Mouse (Mus musculus) stomach, embryonic 14.5 days (tissue): ENCODE results near the gene Pde4c. TPM values are rescaled to one million over a fixed set of nuclear protein-coding genes. Genes with fewer than 3 reads are reported as not detected.

Experiments
- ATAC-seq: fragments of 200-750 bp; cut with Nextera tagmentation; 2 replicates; pipeline ENCODE4 v1.8.0; 2017; ENCODE audit warnings: low read depth, moderate TSS enrichment; ENCODE audit not compliant: insufficient number of reproducible peaks, insufficient read depth, low FRiP score
- H3K27ac ChIP-seq: fragments of 300-500 bp; sonication (generic); 2 replicates; pipeline ENCODE4 v1.5.1; 2014; ENCODE audit warnings: mild to moderate bottlenecking, low read length, moderate library complexity, mixed read lengths
- H3K27me3 ChIP-seq: fragments of 300-500 bp; sonication (generic); 2 replicates; pipeline ENCODE4 v1.6.1; 2014; ENCODE audit warnings: low read length, control low read depth, mixed read lengths; ENCODE audit not compliant: control insufficient read depth, insufficient read depth
- H3K36me3 ChIP-seq: fragments of 300-500 bp; sonication (generic); 2 replicates; pipeline ENCODE4 v1.6.1; 2014; ENCODE audit warnings: mild to moderate bottlenecking, control low read depth, low read length, moderate library complexity, mixed read lengths; ENCODE audit not compliant: control insufficient read depth, insufficient read depth
- H3K4me1 ChIP-seq: fragments of 300-500 bp; sonication (generic); 2 replicates; pipeline ENCODE4 v1.6.1; 2014; ENCODE audit warnings: low read length, control low read depth, mixed read lengths; ENCODE audit not compliant: control insufficient read depth, insufficient read depth
- H3K4me2 ChIP-seq: fragments of 300-500 bp; sonication (generic); replicated peaks from 2 replicates; pipeline ENCODE4 v1.6.1; 2014; ENCODE audit warnings: low read depth, low read length, control low read depth
- H3K4me3 ChIP-seq: fragments of 300-500 bp; sonication (generic); 2 replicates; pipeline ENCODE4 v1.5.1; 2014; ENCODE audit warnings: low read depth, low read length, control low read depth
- H3K9ac ChIP-seq: fragments of 300-500 bp; sonication (generic); replicated peaks from 2 replicates; pipeline ENCODE4 v1.6.1; 2014; ENCODE audit warnings: low read depth, mild to moderate bottlenecking, control low read depth, low read length, moderate library complexity, mixed read lengths
- H3K9me3 ChIP-seq: fragments of 300-500 bp; sonication (generic); 2 replicates; pipeline ENCODE4 v1.6.1; 2016; ENCODE audit warnings: low read depth, low read length, control low read depth; ENCODE audit not compliant: control insufficient read depth
- WGBS: fragments of 180-500 bp; shearing (Covaris S2); extraction: QIAGEN DNeasy Blood & Tissue Kit; methylation state at CpG from one replicate; pipeline ENCODE4 v1.1.7; 2014; 5-methylcytosine and 5-hydroxymethylcytosine counted together
- polyA plus RNA-seq: library from polyadenylated mRNA; unstranded; fragments of >200 nt; fragmentation: Nextera tagmentation; extraction: Ambion mirVana; gene quantifications from 2 replicates; pipeline ENCODE4 v1.2.1, GENCODE M21; 2014

Gene Pde4c
- polyA plus RNA-seq, 1 experiment from 2014 or later, result 0.29 TPM

- Histone ChIP-seq H3K9me3 (no peaks in the 10 kb centered on the region), H3K27ac (no peak overlapping the region), H3K9ac (no peak overlapping the region), H3K4me1 (no peaks in the 10 kb centered on the region), H3K27me3 (peaks cover 9% of the 10 kb centered on the region), H3K4me3 (no peak overlapping the region), H3K4me2 (no peak overlapping the region), H3K36me3 (no peaks in the 10 kb centered on the region)
- WGBS, result 67% methylated on average over 5 of the region's 5 CpGs
- no peak for ATAC-seq
Measured at GRCm38 (mm10) chr8:70737705-70738104, 14.2 kb downstream of the Pde4c start.

- peaks cover 4% of the 10 kb centered on the region for H3K4me1 ChIP-seq
- no peak for ATAC-seq
- H3K27me3 ChIP-seq, result peaks cover 14% of the 10 kb centered on the region
- no peaks in the 10 kb centered on the region for H3K9me3 ChIP-seq
- no peak overlapping the region for H3K27ac ChIP-seq
- 60% methylated on average over 3 of the region's 3 CpGs for WGBS
- no peak overlapping the region for H3K9ac ChIP-seq
- H3K36me3 ChIP-seq, result no peaks in the 10 kb centered on the region
- H3K4me2 ChIP-seq, result no peak overlapping the region
- H3K4me3 ChIP-seq, result no peak overlapping the region
Measured at GRCm38 (mm10) chr8:70738211-70738610, 14.7 kb downstream of the Pde4c start.

GRCm38 (mm10) chr8:70741661-70742060 is 18.1 kb downstream of the Pde4c start:
- ATAC-seq, result no peak
- H3K9ac ChIP-seq, result no peak overlapping the region
- no peaks in the 10 kb centered on the region for H3K9me3 ChIP-seq
- H3K36me3 ChIP-seq, result no peaks in the 10 kb centered on the region
- no peak overlapping the region for H3K4me2 ChIP-seq
- no peak overlapping the region for H3K27ac ChIP-seq
- H3K27me3 ChIP-seq, result peaks cover 28% of the 10 kb centered on the region
- 48% methylated on average over 5 of the region's 5 CpGs for WGBS
- H3K4me1 ChIP-seq, result peaks cover 13% of the 10 kb centered on the region
- H3K4me3 ChIP-seq, result no peak overlapping the region

- no peaks in the 10 kb centered on the region for H3K36me3 ChIP-seq
- no peak overlapping the region for H3K4me2 ChIP-seq
- WGBS, result 44% methylated on average over 11 of the region's 11 CpGs
- no peak overlapping the region for H3K9ac ChIP-seq
- peaks cover 30% of the 10 kb centered on the region for H3K27me3 ChIP-seq
- H3K9me3 ChIP-seq, result no peaks in the 10 kb centered on the region
- peaks cover 13% of the 10 kb centered on the region for H3K4me1 ChIP-seq
- no peak for ATAC-seq
- H3K27ac ChIP-seq, result no peak overlapping the region
- H3K4me3 ChIP-seq, result no peak overlapping the region
Measured at GRCm38 (mm10) chr8:70742176-70742575, 18.7 kb downstream of the Pde4c start.

- H3K4me1 ChIP-seq, result peaks cover 13% of the 10 kb centered on the region
- no peak overlapping the region for H3K9ac ChIP-seq
- no peaks in the 10 kb centered on the region for H3K36me3 ChIP-seq
- peak overlapping the region; percentile 5; the same call in 1 of the 2 replicates for H3K4me3 ChIP-seq
- H3K4me2 ChIP-seq, result peak overlapping the region; percentile 46
- no peak overlapping the region for H3K27ac ChIP-seq
- ATAC-seq, result no peak
- WGBS, result 4% methylated on average over 38 of the region's 38 CpGs
- H3K27me3 ChIP-seq, result peaks cover 32% of the 10 kb centered on the region
- H3K9me3 ChIP-seq, result no peaks in the 10 kb centered on the region
Measured at GRCm38 (mm10) chr8:70742981-70743655, 19.6 kb downstream of the Pde4c start.

GRCm38 (mm10) chr8:70743656-70744590 is 20.4 kb downstream of the Pde4c start:
- Histone ChIP-seq H3K27me3 (peaks cover 32% of the 10 kb centered on the region), H3K4me2 (peak overlapping the region; percentile 46), H3K36me3 (no peaks in the 10 kb centered on the region), H3K4me3 (peak overlapping the region; percentile 23), H3K9me3 (no peaks in the 10 kb centered on the region), H3K9ac (no peak overlapping the region; the same call in 1 of the 2 replicates), H3K27ac (no peak overlapping the region), H3K4me1 (peaks cover 13% of the 10 kb centered on the region)
- WGBS, result 6% methylated on average over 48 of the region's 48 CpGs
- ATAC-seq, result no peak

GRCm38 (mm10) chr8:70744806-70745205 is 21.3 kb downstream of the Pde4c start:
- Histone ChIP-seq H3K4me3 (no peak overlapping the region), H3K9ac (no peak overlapping the region), H3K27me3 (peaks cover 32% of the 10 kb centered on the region), H3K36me3 (no peaks in the 10 kb centered on the region), H3K4me1 (peaks cover 13% of the 10 kb centered on the region), H3K27ac (no peak overlapping the region), H3K9me3 (no peaks in the 10 kb centered on the region), H3K4me2 (peak overlapping the region; percentile 46; the same call in 1 of the 2 replicates)
- ATAC-seq, result no peak
- WGBS, result 55% methylated on average over 11 of the region's 11 CpGs

- peaks cover 13% of the 10 kb centered on the region for H3K4me1 ChIP-seq
- no peak overlapping the region for H3K4me3 ChIP-seq
- peaks cover 32% of the 10 kb centered on the region for H3K27me3 ChIP-seq
- H3K4me2 ChIP-seq, result no peak overlapping the region
- 53% methylated on average over 19 of the region's 19 CpGs for WGBS
- H3K27ac ChIP-seq, result no peak overlapping the region
- H3K36me3 ChIP-seq, result no peaks in the 10 kb centered on the region
- no peak overlapping the region for H3K9ac ChIP-seq
- no peaks in the 10 kb centered on the region for H3K9me3 ChIP-seq
- no peak for ATAC-seq
Measured at GRCm38 (mm10) chr8:70745691-70746220, 22.2 kb downstream of the Pde4c start.
